In genomic region chr2:102541404-102542125, GRCm38 (mm10) we compare ENCODE assay signal across 16 mouse cellular contexts. TPM values are rescaled to one million over a fixed set of nuclear protein-coding genes. Genes with fewer than 3 reads are reported as not detected.
DNase-seq lines count a peak whose midpoint lies in the region; ATAC-seq and TF ChIP-seq lines count a peak whose summit lies in the region.
"Had no signal": no experiment of that assay in that cellular context is flagged by ENCODE, and none has a peak within 500 bp of the region (broad histone marks: within the 10 kb centered on the region; RNA-seq: fewer than 3 reads in every experiment).

No protein-coding gene starts in this region.

- H3K9ac ChIP-seq in forebrain, embryonic 14.5 days (ENCODE audit: low read length): no peak overlapping the region
- H3K9ac ChIP-seq in forebrain, embryonic 11.5 days (ENCODE audit: low read length): no peak overlapping the region
- H3K9ac ChIP-seq: embryonic facial prominence, embryonic 13.5 days; forebrain, embryonic 13.5 days; hindbrain, embryonic 13.5 days; liver, embryonic 13.5 days had no signal

- H3K27ac ChIP-seq in forebrain, embryonic 14.5 days (ENCODE audit: low read depth, low read length): no peak overlapping the region
- no peak overlapping the region for H3K27ac ChIP-seq in forebrain, embryonic 11.5 days (ENCODE audit: low read depth, low read length)
- no peak overlapping the region for H3K27ac ChIP-seq in layer of hippocampus, adult 2 months
- H3K27ac ChIP-seq: embryonic facial prominence, embryonic 13.5 days; forebrain, embryonic 13.5 days; hindbrain, embryonic 13.5 days; liver, embryonic 13.5 days had no signal

- H3K4me3 ChIP-seq in forebrain, embryonic 14.5 days (ENCODE audit: low read depth, low read length): no peak overlapping the region
- no peak overlapping the region for H3K4me3 ChIP-seq in forebrain, embryonic 11.5 days (ENCODE audit: low read depth, low read length)
- no peak overlapping the region for H3K4me3 ChIP-seq in layer of hippocampus, adult 2 months
- H3K4me3 ChIP-seq: embryonic facial prominence, embryonic 13.5 days; forebrain, embryonic 13.5 days; hindbrain, embryonic 13.5 days; liver, embryonic 13.5 days; myocyte had no signal

- H3K4me1 ChIP-seq in forebrain, embryonic 14.5 days (ENCODE audit: control insufficient read depth, insufficient read depth, low read length): no peaks in the 10 kb centered on the region
- H3K4me1 ChIP-seq in forebrain, embryonic 11.5 days (replicated peaks; ENCODE audit: control insufficient read depth, insufficient read depth, low read length): no peaks in the 10 kb centered on the region
- H3K4me1 ChIP-seq: forebrain, embryonic 13.5 days; hindbrain, embryonic 13.5 days; liver, embryonic 13.5 days had no signal

- H3K27me3 ChIP-seq in forebrain, embryonic 14.5 days (replicated peaks; ENCODE audit: control insufficient read depth, insufficient read depth, low read length): no peaks in the 10 kb centered on the region
- no peaks in the 10 kb centered on the region; the same call in 1 of the 2 replicates for H3K27me3 ChIP-seq in forebrain, embryonic 11.5 days (ENCODE audit: control insufficient read depth, insufficient read depth, low read length)
- H3K27me3 ChIP-seq: embryonic facial prominence, embryonic 13.5 days; forebrain, embryonic 13.5 days; hindbrain, embryonic 13.5 days; liver, embryonic 13.5 days had no signal

- H3K36me3 ChIP-seq in forebrain, embryonic 14.5 days (ENCODE audit: control insufficient read depth, insufficient read depth, low read length): no peaks in the 10 kb centered on the region
- no peaks in the 10 kb centered on the region for H3K36me3 ChIP-seq in forebrain, embryonic 11.5 days (ENCODE audit: control insufficient read depth, insufficient read depth, low read length)
- H3K36me3 ChIP-seq: embryonic facial prominence, embryonic 13.5 days; hindbrain, embryonic 13.5 days; liver, embryonic 13.5 days had no signal

- H3K9me3 ChIP-seq in forebrain, embryonic 14.5 days (replicated peaks; ENCODE audit: control insufficient read depth, low read length): no peaks in the 10 kb centered on the region
- no peaks in the 10 kb centered on the region for H3K9me3 ChIP-seq in forebrain, embryonic 11.5 days (ENCODE audit: control insufficient read depth, low read length)
- H3K9me3 ChIP-seq: embryonic facial prominence, embryonic 13.5 days; forebrain, embryonic 13.5 days; hindbrain, embryonic 13.5 days; liver, embryonic 13.5 days had no signal

- DNase-seq in forebrain, embryonic 14.5 days (ENCODE audit: low spot score): peak; percentile 30
- no peak for DNase-seq in forebrain, embryonic 11.5 days (ENCODE audit: low spot score)
- peak; percentile 21 to 33 for DNase-seq in layer of hippocampus, adult 2 months (ENCODE audit: low spot score in 2 of 2)
- no peak for DNase-seq in layer of hippocampus, adult 11-12 months (ENCODE audit: low spot score)
- DNase-seq in right cerebral cortex, postnatal 10 days (ENCODE audit: low spot score in 2 of 2): peak; percentile 33 to 35
- DNase-seq in right cerebral cortex, postnatal 25 days: no peak
- peak; percentile 35 for DNase-seq in lung, postnatal 36 days
- DNase-seq in spleen, adult 12 weeks (ENCODE audit: low spot score): no peak
- DNase-seq: liver, embryonic 13.5 days had no signal

- H3K4me2 ChIP-seq in forebrain, embryonic 14.5 days (ENCODE audit: low read length): no peak overlapping the region
- H3K4me2 ChIP-seq in forebrain, embryonic 11.5 days (ENCODE audit: low read depth, low read length, severe bottlenecking): no peak overlapping the region
- H3K4me2 ChIP-seq: embryonic facial prominence, embryonic 13.5 days; forebrain, embryonic 13.5 days; hindbrain, embryonic 13.5 days; liver, embryonic 13.5 days had no signal

- no peak for TF ChIP-seq CTCF in layer of hippocampus, adult 2 months (conservative IDR thresholded peaks at IDR 0.05)

- ATAC-seq in forebrain, embryonic 14.5 days: no peak
- ATAC-seq in forebrain, embryonic 11.5 days (replicated peaks; ENCODE audit: low FRiP score): no peak
- ATAC-seq: forebrain, embryonic 13.5 days; intestine, postnatal 0 days had no signal

- WGBS in forebrain, embryonic 14.5 days: 26% methylated on average over 4 of the region's 4 CpGs
- WGBS in forebrain, embryonic 11.5 days: 33% methylated on average over 4 of the region's 4 CpGs

RNA-seq across cellular contexts. Expression of gene Pamr1, which starts 8.2 kb away (rescaled TPM):
- 1.5 and 2.1 TPM in 2 replicates for polyA plus RNA-seq in forebrain, embryonic 14.5 days (2014; fragmentation: Nextera tagmentation; extraction: Ambion mirVana)
- 0.57 and 0.76 TPM in 2 replicates for polyA plus RNA-seq in forebrain, embryonic 11.5 days (2014; fragmentation: Nextera tagmentation; extraction: Ambion mirVana)
- 1 to 10 TPM; 8.0 to 8.3 TPM for total RNA-seq in layer of hippocampus, adult 2 months (2021)
- total RNA-seq: granulocyte monocyte progenitor cell, adult 5-6 weeks; MEL had no signal
- polyA plus RNA-seq: myocyte had no signal

Comparison
In these comparisons a context has a peak if more than half of its experiments do, and no peak if none do; other contexts are left out.
1. DNase-seq: peak in forebrain, embryonic 14.5 days (single experiment), layer of hippocampus, adult 2 months (2 of 2), right cerebral cortex, postnatal 10 days (2 of 2) and lung, postnatal 36 days (single experiment); none in forebrain, embryonic 11.5 days (single experiment), layer of hippocampus, adult 11-12 months (single experiment), right cerebral cortex, postnatal 25 days (single experiment) and spleen, adult 12 weeks (single experiment).